Mouse (Mus musculus) adrenal gland, postnatal 10 days (tissue): Measurements from ENCODE around the gene P4ha2. TPM values are rescaled to one million over a fixed set of nuclear protein-coding genes. Genes with fewer than 3 reads are reported as not detected.

ENCODE experiments used
- DNase-seq: peaks from one replicate; pipeline ENCODE4 v3.0.0; 2021; ENCODE audit warnings: mixed read lengths
- total RNA-seq, 2 experiments: library from RNA; stranded (reverse); gene quantifications; 2 replicates each; pipeline ENCODE4 v1.2.3; 2021

The P4ha2 gene
- total RNA-seq, 2 experiments from 2014 or later, result 18.6 to 20.1 TPM

GRCm38 (mm10) chr11:54067996-54068519 lies 31.8 kb upstream of the P4ha2 start:
- no peak for DNase-seq

GRCm38 (mm10) chr11:54068520-54069371 lies 31.1 kb upstream of the P4ha2 start, which contains the start of gene Pdlim4:
Gene Pdlim4 (minus strand): TSS chr11:54069014.
- peak; percentile 73 for DNase-seq

GRCm38 (mm10) chr11:54071726-54072445 lies 28.0 kb upstream of the P4ha2 start:
- peak; percentile 87 for DNase-seq

- DNase-seq, result no peak
Measured at GRCm38 (mm10) chr11:54073291-54073690, 26.6 kb upstream of the P4ha2 start.

- DNase-seq, result no peak
Measured at GRCm38 (mm10) chr11:54075353-54075752, 24.5 kb upstream of the P4ha2 start.

GRCm38 (mm10) chr11:54076101-54076500 lies 23.8 kb upstream of the P4ha2 start:
- DNase-seq, result peak; percentile 3

- no peak for DNase-seq
Measured at GRCm38 (mm10) chr11:54080435-54080834, 19.5 kb upstream of the P4ha2 start.

- no peak for DNase-seq
Measured at GRCm38 (mm10) chr11:54082725-54083124, 17.2 kb upstream of the P4ha2 start.

- DNase-seq, result no peak
Measured at GRCm38 (mm10) chr11:54084976-54085375, 14.9 kb upstream of the P4ha2 start.

- no peak for DNase-seq
Measured at GRCm38 (mm10) chr11:54085816-54086215, 14.1 kb upstream of the P4ha2 start.

GRCm38 (mm10) chr11:54088253-54088946 lies 11.5 kb upstream of the P4ha2 start:
- DNase-seq, result no peak

- DNase-seq, result peak; percentile 92
Measured at GRCm38 (mm10) chr11:54088947-54089317, 11.0 kb upstream of the P4ha2 start.

GRCm38 (mm10) chr11:54090091-54090879 lies 9.6 kb upstream of the P4ha2 start:
- no peak for DNase-seq

- no peak for DNase-seq
Measured at GRCm38 (mm10) chr11:54091726-54092125, 8.2 kb upstream of the P4ha2 start.

GRCm38 (mm10) chr11:54092188-54092587 lies 7.7 kb upstream of the P4ha2 start:
- DNase-seq, result no peak

GRCm38 (mm10) chr11:54093000-54093399 lies 6.9 kb upstream of the P4ha2 start:
- peak; percentile 71 for DNase-seq

- DNase-seq, result peak; percentile 91
Measured at GRCm38 (mm10) chr11:54100692-54101591, 1.0 kb downstream of the P4ha2 start.

GRCm38 (mm10) chr11:54101701-54102100 lies 1.8 kb downstream of the P4ha2 start:
- DNase-seq, result no peak

- no peak for DNase-seq
Measured at GRCm38 (mm10) chr11:54102706-54103449, 3.0 kb downstream of the P4ha2 start.

GRCm38 (mm10) chr11:54105011-54105410 lies 5.1 kb downstream of the P4ha2 start:
- no peak for DNase-seq
